Mouse (Mus musculus) adrenal gland, adult (tissue): ENCODE results near the gene Gm13040.
"Not testable (repeated sequence)": the region's sequence is repeated elsewhere in the genome, so short reads cannot be mapped to it uniquely, and the experiment has no call there.

Source experiments
- DNase-seq, 2 experiments: peaks; one replicate each; pipeline ENCODE4 v3.0.0; 2022 to 2023; ENCODE audit warnings: low spot score in 1 of 2; ENCODE audit not compliant: inconsistent age in 2 of 2

Gene Gm13040

GRCm38 (mm10) chr4:143535654-143536053 lies at the start of gene Gm13040:
Gm13040 (plus strand) TSS chr4:143535954.
- not testable (repeated sequence) for DNase-seq

GRCm38 (mm10) chr4:143511043-143511442 lies 24.7 kb upstream of the Gm13040 start, which contains the start of gene Gm13043:
Gm13043 (plus strand) TSS chr4:143511343.
- DNase-seq: no peak

- DNase-seq: not testable (repeated sequence)
These were observed 15.6 kb downstream of the Gm13040 start, which contains the start of the genes BC080695 and Gm13057 for GRCm38 (mm10) chr4:143551400-143551799. BC080695 (plus strand) TSS chr4:143551700. Gm13057 (plus strand) TSS chr4:143551709.
